In the genomic region with DNA sequence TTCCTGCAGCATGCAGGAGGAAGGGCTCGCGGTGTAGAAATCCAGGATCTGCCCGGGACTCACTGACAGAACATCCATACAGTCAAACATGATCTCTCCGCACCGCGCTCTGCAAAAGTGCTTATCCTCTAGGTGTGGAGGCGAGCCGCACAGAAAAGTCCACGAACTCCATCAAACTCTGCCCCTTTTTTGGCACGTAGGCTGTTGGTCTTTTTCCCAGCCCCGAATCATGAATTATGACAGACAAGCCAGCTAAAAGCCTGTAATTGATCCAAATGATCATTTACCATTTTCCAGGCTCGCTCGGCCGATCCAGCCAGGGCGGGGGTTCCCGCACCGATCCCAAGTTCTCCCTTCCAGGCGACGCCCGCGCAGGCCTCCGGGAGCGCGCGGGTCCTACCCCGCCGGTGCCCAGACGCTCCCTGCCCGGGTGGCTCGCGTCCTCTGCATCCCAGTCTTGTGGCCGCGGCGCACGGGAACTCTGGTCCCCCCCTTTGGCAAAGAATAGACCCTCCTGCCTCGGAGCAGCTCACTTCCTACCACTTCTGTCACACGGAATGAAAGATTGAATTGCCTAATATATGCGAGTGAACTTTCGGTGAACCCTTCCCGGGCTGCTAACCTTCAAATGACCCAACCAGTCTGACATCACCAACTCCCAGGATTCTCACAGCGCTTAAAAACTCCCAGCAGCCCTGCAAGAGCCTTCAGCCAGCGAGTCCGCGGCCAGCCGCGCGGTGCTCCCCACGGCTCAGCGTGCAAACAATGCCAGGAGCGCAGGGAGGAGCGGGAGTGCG, we compare ENCODE assay signal across 8 mouse cellular contexts.
DNase-seq lines count a peak whose midpoint lies in the region; ATAC-seq and TF ChIP-seq lines count a peak whose summit lies in the region.

No protein-coding gene starts in this region.

- H3K4me3 ChIP-seq in layer of hippocampus, adult 2 months, result peak overlapping the region; percentile 64
- peak overlapping the region; percentile 64 for H3K4me3 ChIP-seq in neural tube, embryonic 15.5 days (replicated peaks)

- H3K9ac ChIP-seq in neural tube, embryonic 15.5 days (replicated peaks), result peak overlapping the region; percentile 72

- H3K4me2 ChIP-seq in neural tube, embryonic 15.5 days, result peak overlapping the region; percentile 95

- H3K36me3 ChIP-seq in neural tube, embryonic 15.5 days, result no peaks in the 10 kb centered on the region

- H3K27ac ChIP-seq in layer of hippocampus, adult 2 months, result peak overlapping the region; percentile 86
- H3K27ac ChIP-seq in neural tube, embryonic 15.5 days (replicated peaks), result peak overlapping the region; percentile 88

- under 1% methylated on average over 52 of the region's 52 CpGs for WGBS in neural tube, embryonic 15.5 days

- H3K27me3 ChIP-seq in neural tube, embryonic 15.5 days (replicated peaks), result no peaks in the 10 kb centered on the region

- H3K4me1 ChIP-seq in neural tube, embryonic 15.5 days, result peaks cover 35% of the 10 kb centered on the region

- peak; percentile 18; the same call in 1 of the 2 replicates for TF ChIP-seq CTCF in layer of hippocampus, adult 2 months (conservative IDR thresholded peaks at IDR 0.05)

- H3K9me3 ChIP-seq in neural tube, embryonic 15.5 days (replicated peaks), result no peaks in the 10 kb centered on the region

- DNase-seq in WW6 (ENCODE audit: low read depth, low spot score), result peak; percentile 64
- peak; percentile 59 to 68 for DNase-seq in cerebellum, postnatal 14 days
- DNase-seq in frontal cortex, postnatal 10 days (ENCODE audit: low spot score in 2 of 2), result peak; percentile 34 to 63
- DNase-seq in heart, postnatal 4 days, result peak; percentile 88
- peak; percentile 64 to 69 for DNase-seq in layer of hippocampus, adult 2 months (ENCODE audit: low spot score in 2 of 2)
- DNase-seq in lung, adult 18-20 months, result peak; percentile 77 to 85
- peak; percentile 71 to 82 for DNase-seq in urinary bladder, postnatal 36 days (ENCODE audit: low spot score in 2 of 2)

- ATAC-seq in neural tube, embryonic 15.5 days (ENCODE audit: low FRiP score), result peak; percentile 91

Comparison
In these comparisons a context has a peak if more than half of its experiments do, and no peak if none do; other contexts are left out.
1. Peak in every context shown above with its lines: DNase-seq, ATAC-seq, H3K4me3 ChIP-seq and H3K27ac ChIP-seq.